Mouse (Mus musculus) cortical plate, adult 2 months (tissue): Measurements from ENCODE around the gene Fgf8. TPM values are rescaled to one million over a fixed set of nuclear protein-coding genes. Genes with fewer than 3 reads are reported as not detected.

ENCODE experiments used
- H3K27ac ChIP-seq: fragments of 200-500 bp; 2 replicates; pipeline ENCODE4 v1.5.1; 2012; ENCODE audit warnings: low read length, control low read depth, inconsistent platforms; ENCODE audit not compliant: insufficient read depth
- H3K4me1 ChIP-seq: fragments of 200-500 bp; 2 replicates; pipeline ENCODE4 v1.6.1; 2011; ENCODE audit warnings: low read length; ENCODE audit not compliant: control insufficient read depth, insufficient read depth
- H3K4me3 ChIP-seq: fragments of 200-500 bp; 2 replicates; pipeline ENCODE4 v1.5.1; 2011; ENCODE audit warnings: mild to moderate bottlenecking, low read length, control low read depth; ENCODE audit not compliant: insufficient read depth
- CTCF ChIP-seq: fragments of 200-500 bp; IDR thresholded peaks from 2 replicates; pipeline ENCODE4 v1.5.1; 2011; ENCODE audit warnings: mild to moderate bottlenecking, control low read depth, low read length; ENCODE audit not compliant: insufficient read depth; ENCODE audit errors: extremely low read depth
- POLR2A ChIP-seq: fragments of 200-500 bp; IDR thresholded peaks from 2 replicates; pipeline ENCODE4 v1.6.1; 2011; ENCODE audit warnings: mild to moderate bottlenecking, low read length, control low read depth; ENCODE audit not compliant: insufficient read depth; ENCODE audit errors: extremely low read depth
- polyA plus RNA-seq: library from polyadenylated mRNA; depleted of rRNA; stranded (reverse); fragments of >200 nt; gene quantifications from 2 replicates; pipeline ENCODE4 v1.2.3, GENCODE M21; 2012; rRNA removed

Fgf8 gene
- polyA plus RNA-seq, result not detected in 2 replicates

GRCm38 (mm10) chr19:45742218-45742983, at the start of gene Fgf8:
Gene Fgf8 (minus strand): TSS chr19:45742915.
- H3K4me1 ChIP-seq, result no peaks in the 10 kb centered on the region
- TF ChIP-seq CTCF, result no peak
- no peak for TF ChIP-seq POLR2A
- H3K4me3 ChIP-seq, result no peak within 1 kb of the TSS; the same call in 1 of the 2 replicates
- no peak within 1 kb of the TSS for H3K27ac ChIP-seq

GRCm38 (mm10) chr19:45792404-45792803, 49.7 kb upstream of the Fgf8 start:
- TF ChIP-seq POLR2A (no peak), CTCF (no peak)
- Histone ChIP-seq H3K4me3 (no peak overlapping the region), H3K27ac (no peak overlapping the region), H3K4me1 (no peaks in the 10 kb centered on the region)

- no peak overlapping the region for H3K27ac ChIP-seq
- H3K4me3 ChIP-seq, result no peak overlapping the region
- H3K4me1 ChIP-seq, result no peaks in the 10 kb centered on the region
- TF ChIP-seq POLR2A, result no peak
- TF ChIP-seq CTCF, result no peak
Observed at GRCm38 (mm10) chr19:45789888-45790874, 47.5 kb upstream of the Fgf8 start.

- H3K4me1 ChIP-seq, result no peaks in the 10 kb centered on the region
- H3K27ac ChIP-seq, result no peak overlapping the region
- no peak for TF ChIP-seq POLR2A
- TF ChIP-seq CTCF, result no peak
- no peak overlapping the region for H3K4me3 ChIP-seq
Observed at GRCm38 (mm10) chr19:45789365-45789764, 46.6 kb upstream of the Fgf8 start.

GRCm38 (mm10) chr19:45788337-45788736, 45.6 kb upstream of the Fgf8 start:
- TF ChIP-seq POLR2A, result no peak
- TF ChIP-seq CTCF, result no peak
- Histone ChIP-seq H3K27ac (no peak overlapping the region), H3K4me1 (no peaks in the 10 kb centered on the region; the same call in 1 of the 2 replicates), H3K4me3 (no peak overlapping the region)

- no peak overlapping the region for H3K4me3 ChIP-seq
- H3K27ac ChIP-seq, result no peak overlapping the region
- TF ChIP-seq POLR2A (no peak), CTCF (no peak)
- no peaks in the 10 kb centered on the region; the same call in 1 of the 2 replicates for H3K4me1 ChIP-seq
Observed at GRCm38 (mm10) chr19:45787450-45787849, 44.7 kb upstream of the Fgf8 start.

- Histone ChIP-seq H3K4me1 (peaks cover 4% of the 10 kb centered on the region; the same call in 1 of the 2 replicates), H3K27ac (no peak overlapping the region), H3K4me3 (no peak overlapping the region)
- TF ChIP-seq CTCF, result no peak
- no peak for TF ChIP-seq POLR2A
Observed at GRCm38 (mm10) chr19:45785470-45785869, 42.8 kb upstream of the Fgf8 start.

GRCm38 (mm10) chr19:45783933-45784576, 41.3 kb upstream of the Fgf8 start:
- Histone ChIP-seq H3K4me1 (peaks cover 8% of the 10 kb centered on the region), H3K27ac (peak overlapping the region; percentile 26; the same call in 1 of the 2 replicates), H3K4me3 (peak overlapping the region; percentile 35)
- TF ChIP-seq POLR2A, result no peak
